In genomic region chr5:130256678-130257271, GRCm38 (mm10) we compare ENCODE assay signal across 8 mouse cellular contexts. TPM values are rescaled to one million over a fixed set of nuclear protein-coding genes. Genes with fewer than 3 reads are reported as not detected.
DNase-seq lines count a peak whose midpoint lies in the region; ATAC-seq and TF ChIP-seq lines count a peak whose summit lies in the region.

No protein-coding gene starts in this region.

- peak overlapping the region; percentile 95 for H3K4me3 ChIP-seq in gastrocnemius, adult 2 months
- peak overlapping the region; percentile 63 for H3K4me3 ChIP-seq in hindbrain, postnatal 0 days (ENCODE audit: low read length)
- H3K4me3 ChIP-seq in left cerebral cortex, adult 2 months, result peak overlapping the region; percentile 91

- ATAC-seq in common myeloid progenitor, adult 5-6 weeks (replicated peaks; ENCODE audit: low read depth, poor library complexity, severe bottlenecking), result peak; percentile 83
- peak; percentile 95 for ATAC-seq in hindbrain, postnatal 0 days
- peak; percentile 82 for ATAC-seq in megakaryocyte, adult 5-6 weeks (ENCODE audit: poor library complexity, severe bottlenecking)

- H3K36me3 ChIP-seq in hindbrain, postnatal 0 days (ENCODE audit: insufficient read depth, low read length), result peaks cover 13% of the 10 kb centered on the region

- TF ChIP-seq CTCF in gastrocnemius, adult 2 months (IDR thresholded peaks at IDR 0.05), result no peak
- TF ChIP-seq CTCF in hindbrain, postnatal 0 days (IDR thresholded peaks at IDR 0.05; ENCODE audit: low read depth), result no peak
- no peak for TF ChIP-seq CTCF in left cerebral cortex, adult 2 months (IDR thresholded peaks at IDR 0.05)

- H3K4me2 ChIP-seq in hindbrain, postnatal 0 days (ENCODE audit: low read depth, low read length), result peak overlapping the region; percentile 67

- peak; percentile 98 for DNase-seq in ZHBTc4 (ENCODE audit: low read depth, low spot score)
- DNase-seq in gastrocnemius, adult 2 months, result peak; percentile 96
- DNase-seq in hindbrain, postnatal 0 days (ENCODE audit: low spot score), result peak; percentile 97
- peak; percentile 86 to 89 for DNase-seq in left cerebral cortex, adult 2 months (ENCODE audit: extremely low spot score in 1 of 2, low spot score in 2 of 2)
- peak; percentile 94 for DNase-seq in right cerebral cortex, adult 2 months (ENCODE audit: low spot score in 2 of 2)
- DNase-seq in urinary bladder, postnatal 14 days (ENCODE audit: low spot score), result peak; percentile 95

- H3K4me1 ChIP-seq in hindbrain, postnatal 0 days (ENCODE audit: insufficient read depth, low read length), result peaks cover 3% of the 10 kb centered on the region; the same call in 1 of the 2 replicates

- no peaks in the 10 kb centered on the region for H3K27me3 ChIP-seq in hindbrain, postnatal 0 days (ENCODE audit: insufficient read depth, low read length)

- peak overlapping the region; percentile 58 for H3K9ac ChIP-seq in hindbrain, postnatal 0 days (replicated peaks; ENCODE audit: low read length)

- H3K27ac ChIP-seq in gastrocnemius, adult 2 months, result peak overlapping the region; percentile 98
- peak overlapping the region; percentile 77 for H3K27ac ChIP-seq in hindbrain, postnatal 0 days
- peak overlapping the region; percentile 81; the same call in 1 of the 2 replicates for H3K27ac ChIP-seq in left cerebral cortex, adult 2 months

- under 1% methylated on average over 25 of the region's 25 CpGs for WGBS in hindbrain, postnatal 0 days

- intact Hi-C loops in gastrocnemius, adult 2 months (cut with DNase I), result no loop called here
- intact Hi-C loops in left cerebral cortex, adult 2 months (cut with DNase I), result no loop called here

- H3K9me3 ChIP-seq in hindbrain, postnatal 0 days (ENCODE audit: low read length), result no peaks in the 10 kb centered on the region

RNA-seq across cellular contexts. Expression of gene Tyw1, which starts 1.4 kb away (rescaled TPM):
- total RNA-seq in common myeloid progenitor, adult 5-6 weeks (2017), result 35.8 and 43.0 TPM in 2 replicates
- total RNA-seq in gastrocnemius, adult 2 months (2021), result 1 to 10 TPM; 9.5 TPM
- 20.5 and 22.7 TPM in 2 replicates for total RNA-seq in hindbrain, postnatal 0 days (2014; rRNA removed)
- 17.6 and 18.1 TPM in 2 replicates for polyA plus RNA-seq in hindbrain, postnatal 0 days (2015; fragmentation: Nextera tagmentation; extraction: Ambion mirVana)
- total RNA-seq in left cerebral cortex, adult 2 months (2021), result 10 to 100 TPM; 15.4 to 16.1 TPM
- total RNA-seq in megakaryocyte, adult 5-6 weeks (2015), result 10.1 and 11.1 TPM in 2 replicates
- total RNA-seq in megakaryocyte, adult 5-6 weeks (2017), result 24.0 and 24.4 TPM in 2 replicates

RNA-seq across cellular contexts. Expression of gene Sbds, which starts 1.4 kb away (rescaled TPM):
- total RNA-seq in common myeloid progenitor, adult 5-6 weeks (2017), result 107 and 134 TPM in 2 replicates
- total RNA-seq in gastrocnemius, adult 2 months (2021), result 10 to 100 TPM; 27.5 to 34.5 TPM
- total RNA-seq in hindbrain, postnatal 0 days (2014; rRNA removed), result 14.9 and 21.5 TPM in 2 replicates
- 52.3 and 57.2 TPM in 2 replicates for polyA plus RNA-seq in hindbrain, postnatal 0 days (2015; fragmentation: Nextera tagmentation; extraction: Ambion mirVana)
- 10 to 100 TPM; 83.8 to 90.4 TPM for total RNA-seq in left cerebral cortex, adult 2 months (2021)
- total RNA-seq in megakaryocyte, adult 5-6 weeks (2015), result 31.0 and 35.4 TPM in 2 replicates
- 58.1 and 62.2 TPM in 2 replicates for total RNA-seq in megakaryocyte, adult 5-6 weeks (2017)

RNA-seq across cellular contexts. Expression of gene Tmem248, which starts 39.9 kb away (rescaled TPM):
- total RNA-seq in common myeloid progenitor, adult 5-6 weeks (2017), result 42.8 and 55.1 TPM in 2 replicates
- total RNA-seq in gastrocnemius, adult 2 months (2021), result 10 to 100 TPM; 42.9 to 46.7 TPM
- 37.1 and 51.2 TPM in 2 replicates for total RNA-seq in hindbrain, postnatal 0 days (2014; rRNA removed)
- 26.5 and 30.5 TPM in 2 replicates for polyA plus RNA-seq in hindbrain, postnatal 0 days (2015; fragmentation: Nextera tagmentation; extraction: Ambion mirVana)
- 10 to 100 TPM; 37.9 to 39.1 TPM for total RNA-seq in left cerebral cortex, adult 2 months (2021)
- total RNA-seq in megakaryocyte, adult 5-6 weeks (2015), result 33.7 and 36.5 TPM in 2 replicates
- 35.1 and 38.1 TPM in 2 replicates for total RNA-seq in megakaryocyte, adult 5-6 weeks (2017)

Comparison
In these comparisons a context has a peak if more than half of its experiments do, and no peak if none do; other contexts are left out.
1. Peak in every context shown above with its lines: DNase-seq, ATAC-seq, H3K4me3 ChIP-seq and H3K27ac ChIP-seq.